Mouse (Mus musculus) kidney, postnatal 36 days (tissue): ENCODE measurements at regions not wholly inside any gene's neighbourhood (a gene's known extent, or its start where the extent isn't known, plus 50 kb on each side); places are given as distances from the start of the nearest gene placed in this dataset.

Experiments used
- DNase-seq, 2 experiments: peaks; one replicate each; pipeline ENCODE4 v3.0.0; 2021 to 2022; ENCODE audit warnings: mixed read lengths in 2 of 2

DNA sequence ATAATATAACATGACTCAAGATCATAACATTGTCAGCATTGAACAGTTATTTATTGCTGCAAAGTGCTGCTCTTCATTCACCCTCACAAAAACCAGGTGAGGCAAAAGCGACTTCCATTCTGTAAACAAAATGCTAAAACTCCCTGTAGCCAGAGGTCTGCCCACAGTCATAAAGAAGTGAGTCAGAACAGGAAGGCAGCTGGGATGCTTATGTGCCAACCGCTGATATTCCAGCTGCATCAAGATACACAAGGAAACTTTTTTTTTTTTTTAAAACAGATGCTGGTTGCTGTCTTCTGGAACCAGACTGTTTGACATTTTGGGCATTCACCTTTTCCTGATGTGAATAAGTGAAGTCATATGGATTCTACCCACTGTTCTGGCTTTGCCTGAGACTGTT is 260.7 kb downstream of the 1700064H15Rik start:
- DNase-seq: no peak
